In genomic region chr15:103112309-103112708, GRCm38 (mm10) we compare ENCODE assay signal across 23 mouse cellular contexts. TPM values are rescaled to one million over a fixed set of nuclear protein-coding genes. Genes with fewer than 3 reads are reported as not detected.
DNase-seq lines count a peak whose midpoint lies in the region; ATAC-seq lines count a peak whose summit lies in the region.
"Had no signal": no experiment of that assay in that cellular context is flagged by ENCODE, and none has a peak within 500 bp of the region (broad histone marks: within the 10 kb centered on the region; RNA-seq: fewer than 3 reads in every experiment).

No protein-coding gene starts in this region.

- peaks cover 41% of the 10 kb centered on the region for H3K27me3 ChIP-seq in kidney, embryonic 15.5 days
- H3K27me3 ChIP-seq: Patski had no signal

- peak overlapping the region; percentile 9; the same call in 1 of the 2 replicates for H3K27ac ChIP-seq in kidney, embryonic 15.5 days
- H3K27ac ChIP-seq: embryonic facial prominence, embryonic 15.5 days; forebrain, embryonic 10.5 days; heart, embryonic 13.5 days; hindbrain, embryonic 12.5 days had no signal

- intact Hi-C loops in gastrocnemius, postnatal 14 days (cut with DNase I; ENCODE audit: low total_unique reads): no loop called here

- whole genome bisulfite sequencing in kidney, embryonic 15.5 days: 63% methylated on average over 2 of the region's 2 CpGs

- no peak overlapping the region for H3K4me3 ChIP-seq in kidney, embryonic 15.5 days (replicated peaks)
- H3K4me3 ChIP-seq: embryonic facial prominence, embryonic 15.5 days; erythroblast, embryonic 14.5 days; forebrain, embryonic 10.5 days; heart, embryonic 13.5 days; hindbrain, embryonic 12.5 days had no signal

- no peaks in the 10 kb centered on the region for H3K9me3 ChIP-seq in kidney, embryonic 15.5 days (replicated peaks)
- H3K9me3 ChIP-seq: embryonic facial prominence, embryonic 15.5 days; forebrain, embryonic 10.5 days; heart, embryonic 13.5 days; hindbrain, embryonic 12.5 days had no signal

- ATAC-seq in kidney, embryonic 15.5 days (replicated peaks; ENCODE audit: low FRiP score): no peak
- ATAC-seq: activated CD4-positive, CD25-positive, alpha-beta regulatory T cell, adult 4 months; forebrain, embryonic 14.5 days; hindbrain, embryonic 16.5 days; inflammation-experienced regulatory T-cells, adult 6 months; Patski had no signal

- no peak overlapping the region for H3K4me2 ChIP-seq in kidney, embryonic 15.5 days
- H3K4me2 ChIP-seq: embryonic facial prominence, embryonic 15.5 days; heart, embryonic 13.5 days; hindbrain, embryonic 12.5 days had no signal

- H3K36me3 ChIP-seq in kidney, embryonic 15.5 days: no peaks in the 10 kb centered on the region
- H3K36me3 ChIP-seq: embryonic facial prominence, embryonic 15.5 days; forebrain, embryonic 10.5 days; heart, embryonic 13.5 days; hindbrain, embryonic 12.5 days had no signal

- H3K4me1 ChIP-seq in kidney, embryonic 15.5 days: peaks cover 55% of the 10 kb centered on the region

- peak; percentile 32 for DNase-seq in gastrocnemius, postnatal 14 days
- no peak for DNase-seq in gastrocnemius, postnatal 4 days (ENCODE audit: low spot score in 2 of 2)
- no peak for DNase-seq in kidney, postnatal 14 days
- DNase-seq in 3T3-L1 (ENCODE audit: low read depth, low spot score) (peak; percentile 57), NIH3T3 (ENCODE audit: low read depth) (peak; percentile 56)
- no peak for DNase-seq in right cerebral cortex, postnatal 14 days
- DNase-seq: adrenal gland, postnatal 14 days; cerebellum, adult 11-12 months; cerebellum, adult 9-10 months; cerebellum, postnatal 25 days; heart, postnatal 36 days; kidney, adult 18-20 months had no signal

- no peak overlapping the region for H3K9ac ChIP-seq in kidney, embryonic 15.5 days
- H3K9ac ChIP-seq: embryonic facial prominence, embryonic 15.5 days; heart, embryonic 13.5 days; hindbrain, embryonic 12.5 days had no signal

RNA-seq across cellular contexts. Expression of gene Smug1, which starts 54.6 kb away (rescaled TPM):
- 10 to 100 TPM; 10.6 to 11.6 TPM for total RNA-seq in gastrocnemius, postnatal 14 days (2021)
- 10 to 100 TPM; 13.9 to 15.4 TPM for total RNA-seq in gastrocnemius, postnatal 4 days (2021)
- 17.7 and 18.0 TPM in 2 replicates for polyA plus RNA-seq in kidney, embryonic 15.5 days (2015; fragmentation: Nextera tagmentation; extraction: Ambion mirVana)

Comparison
In these comparisons a context has a peak if more than half of its experiments do, and no peak if none do; other contexts are left out.
1. DNase-seq: peak in gastrocnemius, postnatal 14 days (single experiment), 3T3-L1 (single experiment) and NIH3T3 (single experiment); none in gastrocnemius, postnatal 4 days (0 of 2), kidney, postnatal 14 days (single experiment) and right cerebral cortex, postnatal 14 days (single experiment).